Mouse (Mus musculus) adrenal gland, postnatal 36 days (tissue): ENCODE results near the gene Acp2. TPM values are rescaled to one million over a fixed set of nuclear protein-coding genes. Genes with fewer than 3 reads are reported as not detected.

Experiments used
- DNase-seq, 2 experiments: peaks; one replicate each; pipeline ENCODE4 v3.0.0; 2021; ENCODE audit warnings: mixed read lengths in 1 of 2
- long read RNA-seq, 2 experiments: library from polyadenylated mRNA; stranded (forward); transcript quantifications; one replicate each; pipeline ENCODE4 v2.0.0; 2021; ENCODE audit warnings: borderline sequencing depth in 2 of 2
- total RNA-seq, 2 experiments: library from RNA; stranded (reverse); gene quantifications; 2 replicates each; pipeline ENCODE4 v1.2.3; 2021

Gene Acp2
- 10 to 100 TPM; 47.8 to 47.9 TPM for total RNA-seq
- long read RNA-seq, experiment 1, full-length matches to known transcripts, result 16 of 20 reads
- long read RNA-seq, experiment 1, partial matches to known transcripts, result 3 of 20 reads
- long read RNA-seq, experiment 1, other reads (novel, unspliced or antisense), result 1 of 20 reads
- long read RNA-seq, experiment 2, full-length matches to known transcripts, result 9 of 9 reads
- long read RNA-seq, experiment 2, partial matches to known transcripts, result 0 of 9 reads
- long read RNA-seq, experiment 2, other reads (novel, unspliced or antisense), result 0 of 9 reads

GRCm38 (mm10) chr2:91202222-91202971 is at the start of gene Acp2, which contains the start of gene Nr1h3:
TSS of gene Acp2 (plus strand) at chr2:91202885.
TSS of gene Nr1h3 (minus strand) at chr2:91202834.
- DNase-seq, result peak; percentile 92 to 94

- no peak for DNase-seq
Observed at GRCm38 (mm10) chr2:91152885-91153377, 49.8 kb upstream of the Acp2 start.

- peak; percentile 85 to 86 for DNase-seq
Observed at GRCm38 (mm10) chr2:91154091-91154490, 48.6 kb upstream of the Acp2 start.

DNA sequence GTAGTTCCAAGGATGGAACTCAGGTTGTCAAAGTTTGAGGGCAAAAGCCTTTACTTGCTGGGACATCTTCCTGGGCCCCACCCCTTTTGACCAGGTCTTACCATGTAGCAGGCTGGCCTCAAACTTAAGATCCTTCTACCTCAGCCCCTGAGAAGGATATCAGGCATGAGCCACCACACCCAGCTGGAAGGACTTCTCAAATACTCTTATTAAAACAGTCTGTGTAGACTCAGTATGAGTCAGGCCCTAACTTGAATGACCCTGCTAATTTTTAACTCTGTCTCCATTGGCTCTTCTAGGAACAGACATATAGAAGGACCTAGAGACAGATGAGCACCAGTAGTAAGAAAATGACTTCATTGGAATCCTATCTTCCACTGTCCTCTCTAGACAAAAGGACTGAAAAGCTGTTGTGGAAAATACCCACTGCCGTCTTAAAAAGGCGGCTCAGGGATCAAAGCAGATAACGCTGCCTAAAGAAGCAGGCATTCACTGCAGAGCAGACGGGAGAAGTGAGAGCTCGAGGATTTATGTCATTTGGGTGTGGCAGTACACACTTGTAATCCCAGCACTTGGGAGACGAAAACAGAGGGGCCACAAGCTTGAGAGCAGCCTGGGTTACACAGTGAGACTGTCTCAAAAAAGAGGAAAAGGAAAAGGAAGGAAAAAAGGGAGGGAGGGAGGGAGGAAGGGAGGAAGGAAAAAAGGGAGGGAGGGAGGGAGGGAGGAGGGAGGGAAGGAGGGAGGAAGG is 45.5 kb upstream of the Acp2 start:
- DNase-seq, result no peak

GRCm38 (mm10) chr2:91160591-91160990 is 42.1 kb upstream of the Acp2 start:
- DNase-seq, result no peak

DNA sequence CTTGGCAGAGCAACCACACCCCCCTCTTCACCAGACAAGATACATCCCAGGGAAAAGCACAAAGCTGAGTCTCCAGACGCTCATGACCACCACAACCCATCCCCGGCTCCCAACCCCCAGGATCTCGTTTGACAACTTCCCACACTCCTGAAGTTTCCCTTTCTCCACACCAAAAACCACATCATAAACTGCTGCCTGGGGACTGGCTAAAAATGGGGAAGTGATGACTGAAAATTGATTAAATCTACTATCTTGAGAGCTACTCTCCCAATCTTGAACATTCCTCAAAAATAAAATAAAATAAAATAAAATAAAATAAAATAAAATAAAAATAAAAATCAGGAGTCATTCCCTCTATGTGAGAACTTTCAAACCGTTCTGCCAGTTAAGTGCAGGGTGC is 39.7 kb upstream of the Acp2 start:
- DNase-seq, result no peak

DNA sequence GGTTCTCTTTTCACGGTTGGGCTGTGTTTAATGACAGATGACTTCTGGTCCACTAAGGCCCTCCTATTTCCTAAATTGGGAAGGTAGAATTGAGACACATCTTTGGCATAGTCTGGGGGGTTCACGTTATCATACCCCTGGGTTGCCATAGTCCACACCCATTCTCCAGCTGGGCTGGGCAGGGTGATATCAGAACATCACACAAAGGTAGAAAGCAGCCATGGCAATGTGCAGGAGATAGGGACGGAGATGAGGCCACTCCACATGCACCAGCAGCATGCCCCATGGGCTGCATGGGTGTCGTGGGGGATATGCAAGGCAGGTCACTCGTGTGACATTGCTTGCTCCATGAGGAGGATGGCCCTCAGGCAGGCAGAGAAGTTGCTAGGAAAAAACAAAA is 39.2 kb upstream of the Acp2 start:
- DNase-seq, result no peak

GRCm38 (mm10) chr2:91164991-91165390 is 37.7 kb upstream of the Acp2 start:
- DNase-seq, result no peak

- DNase-seq, result no peak
Observed at GRCm38 (mm10) chr2:91167629-91168028, 35.1 kb upstream of the Acp2 start.

DNA sequence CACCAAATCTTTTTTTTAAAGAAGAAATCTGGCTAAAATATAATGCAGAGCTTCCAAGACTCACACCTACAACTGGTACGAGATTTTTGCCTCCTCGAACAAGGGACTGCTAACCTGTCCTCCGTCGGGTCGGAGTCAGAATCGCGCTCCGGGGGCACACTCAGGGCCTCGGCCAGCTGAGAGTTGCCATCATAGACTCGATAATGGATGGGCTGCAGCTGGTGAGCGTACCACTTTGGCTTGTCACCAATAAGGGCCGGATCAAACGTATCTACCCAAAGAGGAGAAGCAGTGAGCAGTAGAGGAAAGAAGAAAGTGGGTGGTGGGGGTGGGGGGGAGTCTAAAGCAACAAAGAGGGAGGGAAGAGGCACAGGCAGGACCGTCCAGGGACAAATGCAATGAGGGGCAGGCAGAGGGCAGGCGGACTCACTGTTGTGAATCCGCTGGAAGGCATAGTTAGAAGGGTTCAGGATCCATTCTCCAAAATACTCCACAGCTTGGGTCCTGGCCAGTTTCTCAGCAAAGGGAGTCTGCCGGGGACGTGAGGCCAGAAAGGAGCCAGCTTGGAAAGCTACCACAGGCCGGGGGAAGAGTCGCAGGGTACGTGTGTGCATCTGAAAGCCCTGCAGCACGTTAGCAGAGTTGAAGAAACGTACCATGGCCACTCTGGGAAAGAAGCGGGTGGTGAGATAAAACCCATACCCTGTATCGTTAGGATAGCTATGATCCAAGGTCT is 32.9 kb upstream of the Acp2 start:
- DNase-seq, result no peak

- DNase-seq, result no peak
Observed at GRCm38 (mm10) chr2:91175490-91175889, 27.2 kb upstream of the Acp2 start.

- DNase-seq, result no peak
Observed at GRCm38 (mm10) chr2:91176234-91176633, 26.5 kb upstream of the Acp2 start.

- no peak for DNase-seq
Observed at GRCm38 (mm10) chr2:91179825-91180224, 22.9 kb upstream of the Acp2 start.

DNA sequence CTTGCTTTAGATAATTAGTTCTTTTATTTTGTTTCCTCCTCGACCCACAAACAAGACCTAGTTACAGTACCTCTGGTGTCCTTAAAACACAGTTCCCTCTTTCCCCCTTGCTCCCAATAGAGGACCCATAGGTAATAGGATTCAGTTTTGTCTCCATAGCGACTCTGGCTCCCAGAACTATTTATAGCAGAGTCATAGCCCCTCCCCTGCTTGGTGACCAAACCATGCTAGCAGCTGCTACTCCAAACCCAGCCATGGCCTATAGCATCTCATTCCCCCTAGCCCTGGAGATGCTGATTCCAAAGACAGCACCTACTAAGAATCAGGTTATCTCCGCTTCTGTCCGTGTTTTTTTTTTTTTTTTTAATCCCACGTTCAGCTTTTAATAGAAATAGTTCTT is 22.0 kb upstream of the Acp2 start:
- no peak for DNase-seq

DNA sequence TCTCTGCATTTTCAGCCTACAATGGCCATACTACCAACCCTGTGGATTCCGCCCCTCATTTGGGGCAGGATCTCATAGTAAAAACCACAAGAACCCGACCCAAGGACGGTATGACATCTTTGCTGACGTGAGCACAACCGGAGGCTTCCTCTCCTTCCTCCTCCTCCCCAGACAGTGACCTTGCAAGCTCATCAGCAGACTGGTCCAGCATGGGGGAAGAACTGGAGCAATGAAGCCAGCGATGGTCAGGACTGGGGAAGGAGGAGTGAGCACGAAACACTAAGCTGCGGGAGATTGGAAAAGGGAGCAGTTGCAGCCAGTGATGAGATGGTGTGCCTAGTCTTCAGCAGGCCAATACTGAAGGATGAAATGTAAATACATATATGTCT is 20.7 kb upstream of the Acp2 start:
- DNase-seq, result peak in 1 of 2 experiments; percentile 22

DNA sequence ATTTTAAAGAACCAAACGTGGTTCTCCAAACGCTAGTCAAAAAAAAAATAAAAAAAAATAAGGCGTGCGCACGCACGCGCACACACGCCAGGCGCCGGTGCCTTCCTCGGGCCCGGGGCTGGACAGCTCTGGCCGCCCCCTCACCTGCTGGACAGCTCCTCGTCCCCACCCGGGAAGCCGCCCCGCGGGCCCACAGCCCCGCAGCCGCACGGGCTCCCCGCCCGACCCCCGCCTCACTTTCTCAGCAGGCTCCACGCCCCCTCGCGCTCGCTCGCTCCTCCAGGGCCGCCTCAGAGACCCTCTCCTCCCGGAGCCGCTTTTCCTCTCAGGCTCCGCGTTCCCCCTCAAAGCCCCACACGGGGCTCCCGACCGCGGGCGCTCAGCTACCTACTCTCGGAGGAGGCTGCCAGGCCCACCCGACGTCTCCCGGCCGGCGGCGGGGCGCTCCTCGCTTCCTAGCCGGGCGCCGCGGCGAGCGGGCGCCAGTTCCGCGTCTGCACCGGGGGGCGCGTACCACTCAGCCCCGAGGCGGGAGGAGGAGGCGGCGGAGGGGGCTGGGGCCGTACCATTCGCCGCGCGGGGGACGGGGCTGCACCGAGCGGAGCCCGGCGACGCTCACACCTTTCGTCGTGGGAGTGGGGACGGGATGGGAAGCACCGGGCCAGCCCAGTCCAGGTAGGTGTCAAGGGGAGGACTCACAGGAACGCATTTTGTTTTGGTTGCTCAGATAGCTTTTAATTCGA is 20.1 kb upstream of the Acp2 start:
- DNase-seq, result peak; percentile 69 to 82

- peak; percentile 94 to 96 for DNase-seq
Observed at GRCm38 (mm10) chr2:91183148-91183513, 19.6 kb upstream of the Acp2 start.

DNA sequence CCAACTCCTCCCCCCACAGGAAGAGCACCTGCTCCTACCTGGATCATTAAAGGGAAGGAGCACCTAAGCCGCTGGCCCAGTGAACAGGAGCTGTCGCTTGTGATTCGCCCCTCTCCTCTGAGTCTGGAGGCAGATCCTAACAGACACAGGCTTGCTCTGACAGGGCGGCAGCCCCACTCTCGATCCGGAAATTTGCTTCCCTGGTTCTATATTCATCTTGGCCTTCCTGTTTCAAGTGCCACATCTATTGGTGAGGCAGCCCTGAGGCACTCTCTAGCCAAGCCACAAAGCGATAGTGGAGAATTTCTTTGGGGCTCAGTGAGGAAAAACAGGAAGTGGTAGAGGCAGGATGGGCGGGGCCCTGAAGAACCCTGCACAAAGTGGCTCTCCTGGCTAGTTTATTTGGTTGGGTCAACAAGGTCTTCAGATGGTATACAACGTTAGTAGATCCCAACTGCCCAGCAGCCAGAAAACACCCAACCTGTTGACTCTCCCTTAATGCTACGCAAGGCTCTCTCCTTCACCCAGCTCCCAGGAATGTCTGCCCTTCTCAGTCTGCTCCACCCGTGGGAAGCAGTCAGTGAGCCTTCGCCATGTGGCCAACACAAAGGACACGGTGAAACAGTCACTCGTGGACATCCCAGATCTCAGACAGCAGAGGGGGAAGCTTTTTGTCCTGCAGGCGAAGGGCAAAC is 18.8 kb upstream of the Acp2 start, which contains the start of gene Madd:
Gene Madd, minus strand, starts transcription at position 127 of the 695 bp plus-strand sequence.
- peak in 1 of 2 experiments; percentile 36 for DNase-seq

DNA sequence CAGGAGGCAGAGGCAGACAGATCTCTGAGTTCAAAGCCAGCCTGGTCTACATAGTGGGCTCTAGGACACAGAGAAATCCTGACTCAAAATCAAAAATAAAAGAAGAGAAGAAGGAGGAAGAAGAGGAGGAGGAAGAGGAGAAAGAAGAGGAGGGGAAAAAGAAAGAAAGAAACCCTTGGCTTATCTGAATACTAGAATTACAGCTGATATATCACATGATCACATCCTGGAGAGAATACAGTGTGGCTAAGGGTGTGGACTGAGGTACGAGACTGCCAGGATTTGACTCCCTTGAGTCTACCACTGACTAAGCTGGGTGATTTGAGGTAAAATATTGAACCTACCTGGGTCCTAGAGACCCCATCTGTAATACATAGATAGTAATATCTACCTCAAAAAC is 16.5 kb upstream of the Acp2 start:
- no peak for DNase-seq

- no peak for DNase-seq
Observed at GRCm38 (mm10) chr2:91187431-91187830, 15.3 kb upstream of the Acp2 start.

DNA sequence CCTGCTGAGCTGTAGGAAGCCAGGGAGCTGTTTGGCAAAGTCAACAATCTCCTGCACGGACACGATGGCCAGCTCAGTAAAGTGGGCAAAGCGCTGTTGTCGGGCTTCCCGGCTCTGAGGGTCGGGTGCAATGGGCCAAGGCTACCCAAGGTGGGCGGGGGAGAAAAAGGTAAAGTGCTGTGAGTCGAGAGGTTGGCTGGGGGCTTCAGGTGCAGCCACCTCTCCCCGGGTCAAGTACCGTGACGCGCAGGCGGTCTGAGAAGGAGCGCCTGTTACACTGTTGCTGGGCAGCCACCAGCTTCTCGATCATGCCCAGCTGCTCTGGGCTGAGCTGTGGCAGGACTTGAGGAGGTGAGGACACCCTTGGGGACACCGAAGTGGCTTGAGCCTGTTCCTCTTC is 12.2 kb upstream of the Acp2 start:
- no peak for DNase-seq
